Mouse (Mus musculus) heart, postnatal 36 days (tissue): ENCODE data around the gene Crat. TPM values are rescaled to one million over a fixed set of nuclear protein-coding genes. Genes with fewer than 3 reads are reported as not detected.

ENCODE experiments used
- DNase-seq, 2 experiments: peaks; one replicate each; pipeline ENCODE4 v3.0.0; 2021 to 2022
- intact Hi-C: fragments of 180-260 bp; cut with DNase I; formaldehyde crosslinking; loops from one replicate; pipeline ENCODE4 v1.15.1; 2025
- total RNA-seq, 2 experiments: library from RNA; stranded (reverse); gene quantifications; 2 replicates each; pipeline ENCODE4 v1.2.3; 2021

Gene Crat
- total RNA-seq, 2 experiments from 2014 or later = 496 to 534 TPM

DNA sequence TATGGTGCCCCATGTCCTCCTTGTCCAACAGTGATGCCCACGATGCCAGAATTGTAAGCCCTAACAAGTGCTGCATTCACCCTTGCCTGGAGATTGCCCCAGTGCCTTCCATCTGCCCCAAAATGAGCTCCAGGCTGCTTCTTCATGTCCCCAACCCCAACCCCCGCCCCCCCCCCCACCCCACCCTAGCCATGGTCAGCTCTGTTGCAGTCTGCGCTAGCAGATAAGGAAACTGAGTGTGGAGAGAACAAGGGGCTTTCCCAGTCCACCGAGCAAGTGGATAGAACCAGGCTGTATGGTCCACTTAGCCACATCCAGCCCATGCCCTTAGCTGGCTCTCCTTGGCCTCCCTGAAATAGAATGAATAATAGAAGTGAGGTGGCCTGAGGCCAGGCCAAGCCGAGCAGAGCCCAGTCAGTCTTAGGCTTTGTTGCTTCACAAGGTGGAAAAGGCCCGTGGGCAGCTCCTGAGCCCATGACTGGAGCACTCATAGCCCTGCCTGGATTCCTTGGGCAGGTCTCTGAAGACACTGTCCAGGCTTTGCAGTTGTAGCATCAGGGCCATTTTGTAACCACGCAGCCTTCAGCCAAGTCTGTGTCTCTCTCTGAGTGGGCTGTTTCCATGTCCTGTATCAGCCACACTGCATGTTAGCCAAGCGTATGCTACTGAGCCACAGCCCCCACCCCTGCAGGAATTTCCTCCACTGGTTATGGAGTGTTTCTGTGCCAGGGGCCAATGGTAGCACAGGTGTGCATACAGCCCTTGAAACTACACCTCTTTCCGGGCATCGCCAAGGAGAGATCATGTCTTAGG lies 34.8 kb downstream of the Crat start:
- intact Hi-C loops = no loop called here
- peak in 1 of 2 experiments; percentile 22 for DNase-seq

DNA sequence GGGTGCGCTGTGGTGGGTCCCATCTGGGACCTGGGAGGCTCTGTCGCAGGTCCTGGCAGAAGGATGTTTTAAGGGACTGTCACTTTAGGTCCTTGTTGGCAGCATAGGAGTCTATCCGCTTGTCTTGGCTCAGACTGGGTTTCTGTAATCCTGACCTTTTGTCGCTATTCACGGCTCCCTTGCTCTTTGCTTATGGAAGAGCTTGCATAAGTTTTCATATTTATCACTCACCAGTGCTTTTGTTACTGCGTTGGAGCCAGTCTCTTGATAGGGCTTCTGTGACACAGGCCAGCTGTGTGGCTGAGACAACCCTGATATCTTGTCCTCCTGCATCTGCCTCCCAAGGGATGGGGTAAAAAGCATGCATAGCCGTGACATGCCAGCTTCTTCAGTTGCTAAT lies 36.3 kb downstream of the Crat start:
- DNase-seq = no peak
- intact Hi-C loops = no loop called here

DNA sequence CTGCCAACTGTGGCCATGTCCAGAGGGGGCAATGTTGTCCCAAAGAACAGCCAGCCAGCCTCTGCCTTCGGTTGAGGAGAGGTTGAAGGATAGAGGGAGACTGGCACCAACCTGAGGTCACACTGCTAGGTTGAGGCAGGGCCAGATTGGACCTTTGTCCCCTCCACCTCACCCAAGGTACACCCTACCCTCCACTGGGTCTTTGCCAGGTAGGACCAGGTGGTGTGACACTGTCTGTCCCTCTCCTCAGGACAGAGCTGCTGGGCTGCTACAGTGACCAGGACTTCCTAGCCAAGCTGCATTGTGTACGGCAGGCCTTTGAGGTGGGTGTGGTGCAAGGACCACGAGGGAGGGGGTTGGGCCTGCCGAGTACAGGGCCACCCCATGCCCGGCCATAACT lies 37.9 kb downstream of the Crat start:
- intact Hi-C loops = no loop called here
- DNase-seq = no peak

DNA sequence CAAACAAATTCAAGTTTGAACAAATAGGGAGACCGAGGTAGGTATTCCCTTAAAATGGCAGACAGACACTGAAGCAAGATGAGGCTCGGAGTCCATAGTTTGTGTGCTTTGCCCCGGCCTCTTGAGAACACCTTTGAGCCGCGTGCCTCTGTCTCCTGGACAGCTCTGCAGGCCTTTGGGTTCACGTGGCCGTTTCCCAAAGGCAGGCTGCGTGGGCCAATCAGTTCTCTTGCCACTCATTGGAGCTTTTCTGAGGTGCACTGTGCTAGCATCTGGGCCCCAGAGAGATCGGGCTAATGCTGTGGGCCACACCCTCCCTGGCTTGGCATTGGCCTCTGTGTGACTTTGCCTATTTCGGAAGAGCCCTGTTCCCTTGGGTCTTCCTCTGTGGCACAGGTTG lies 39.7 kb downstream of the Crat start:
- DNase-seq = no peak
- intact Hi-C loops = no loop called here

DNA sequence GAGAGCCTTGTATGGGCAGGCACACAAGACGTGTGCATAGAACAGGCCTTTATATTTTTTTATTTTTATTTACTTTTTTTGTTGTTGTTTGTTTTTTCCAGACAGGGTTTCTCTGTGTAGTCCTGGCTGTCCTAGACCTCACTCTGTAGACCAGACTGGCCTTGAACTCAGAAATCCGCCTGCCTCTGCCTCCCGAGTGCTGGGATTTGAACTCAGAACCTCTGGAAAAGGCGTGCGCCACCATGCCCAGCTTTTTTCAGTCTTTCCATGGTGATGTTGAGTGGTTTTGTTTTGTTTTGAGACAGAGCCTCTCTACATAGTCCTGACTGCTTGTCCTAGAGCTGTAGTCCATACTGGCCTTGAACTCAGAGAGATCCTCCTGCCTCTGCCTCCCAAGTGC lies 42.9 kb downstream of the Crat start:
- intact Hi-C loops = no loop called here
- no peak for DNase-seq

DNA sequence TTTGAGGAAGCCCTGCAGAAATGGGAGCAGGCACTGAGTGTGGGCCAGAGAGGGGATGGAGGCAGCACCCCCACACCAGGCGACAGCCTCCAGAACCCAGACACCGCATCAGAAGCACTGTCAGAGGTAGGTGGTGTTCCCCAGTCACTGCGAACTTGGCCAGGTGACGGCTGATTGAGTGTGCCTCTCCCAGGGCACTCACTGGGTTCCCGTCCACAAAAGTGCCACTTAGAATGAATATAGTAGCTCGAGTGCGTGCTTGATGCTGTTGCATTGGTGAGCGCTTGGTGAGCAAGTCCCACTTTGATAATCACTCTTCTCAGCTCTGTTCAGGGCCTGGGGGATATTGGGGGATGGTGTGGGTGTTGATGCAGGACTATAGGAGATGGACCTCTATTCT lies 44.1 kb downstream of the Crat start:
- DNase-seq = no peak
- intact Hi-C loops = no loop called here

DNA sequence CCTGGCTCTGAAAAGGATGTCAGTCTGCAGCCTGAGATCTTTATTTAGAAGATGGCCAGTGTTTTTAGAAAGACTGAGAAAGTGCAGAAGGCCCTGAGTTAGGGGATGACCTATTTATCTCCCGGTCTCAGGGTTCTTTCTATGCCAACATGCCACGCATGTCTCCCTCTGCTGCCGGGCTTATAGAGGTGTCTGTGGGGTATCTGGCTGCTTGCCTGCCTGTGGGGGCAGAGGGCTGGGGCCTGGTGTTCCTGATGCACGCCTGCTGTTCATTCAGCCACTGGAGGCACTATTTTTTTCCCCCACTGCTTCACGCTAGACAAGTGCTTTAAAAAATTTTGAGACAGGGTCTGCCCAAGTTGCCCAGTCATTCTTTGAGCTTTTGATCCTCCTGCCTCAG lies 49.4 kb downstream of the Crat start:
- intact Hi-C loops = loop anchor here (2.0 kb wide), 1 partner anchor 49 kb away; the partner anchor contains the start of gene Crat
- peak in 1 of 2 experiments; percentile 20 for DNase-seq

DNA sequence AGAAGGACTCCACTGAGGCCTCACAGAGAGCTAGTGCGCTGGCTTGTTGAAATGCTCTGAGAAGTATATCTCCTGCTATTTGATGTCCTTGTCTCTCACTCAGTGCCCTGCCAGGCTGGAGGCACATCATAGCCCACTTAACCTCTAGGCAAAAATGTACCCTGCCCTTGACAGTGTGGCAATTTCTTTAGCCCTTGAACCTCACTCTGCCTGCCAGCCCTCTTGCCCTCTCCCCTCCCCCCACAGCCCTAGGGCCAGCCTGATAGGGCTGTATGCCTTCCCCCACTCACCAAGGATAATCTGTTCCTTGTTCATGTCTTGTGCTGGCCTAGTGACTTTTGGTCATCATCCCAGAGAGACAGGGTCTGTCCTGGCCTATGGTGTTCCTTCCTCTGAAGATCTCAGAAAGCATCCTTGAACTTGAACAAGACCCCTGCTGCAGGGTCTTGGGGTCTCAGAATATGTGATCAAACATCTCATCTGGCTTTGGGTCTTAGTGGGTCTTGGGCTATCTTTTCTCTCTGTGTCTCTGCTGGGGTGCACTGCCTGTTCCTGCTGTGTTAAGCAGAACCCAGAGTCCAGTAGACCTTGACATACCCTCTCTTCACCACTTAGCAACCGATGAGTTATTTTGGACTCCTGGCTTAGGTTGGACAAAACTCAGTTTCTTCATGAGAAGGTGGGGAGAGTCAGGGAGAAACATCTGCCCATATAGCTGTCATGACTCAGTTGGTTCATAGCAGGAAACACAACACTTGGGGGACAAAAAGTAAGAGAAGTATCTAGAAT lies 50.1 kb downstream of the Crat start:
- intact Hi-C loops = loop anchor here (2.0 kb wide), 1 partner anchor 49 kb away; the partner anchor contains the start of gene Crat
- DNase-seq = no peak

DNA sequence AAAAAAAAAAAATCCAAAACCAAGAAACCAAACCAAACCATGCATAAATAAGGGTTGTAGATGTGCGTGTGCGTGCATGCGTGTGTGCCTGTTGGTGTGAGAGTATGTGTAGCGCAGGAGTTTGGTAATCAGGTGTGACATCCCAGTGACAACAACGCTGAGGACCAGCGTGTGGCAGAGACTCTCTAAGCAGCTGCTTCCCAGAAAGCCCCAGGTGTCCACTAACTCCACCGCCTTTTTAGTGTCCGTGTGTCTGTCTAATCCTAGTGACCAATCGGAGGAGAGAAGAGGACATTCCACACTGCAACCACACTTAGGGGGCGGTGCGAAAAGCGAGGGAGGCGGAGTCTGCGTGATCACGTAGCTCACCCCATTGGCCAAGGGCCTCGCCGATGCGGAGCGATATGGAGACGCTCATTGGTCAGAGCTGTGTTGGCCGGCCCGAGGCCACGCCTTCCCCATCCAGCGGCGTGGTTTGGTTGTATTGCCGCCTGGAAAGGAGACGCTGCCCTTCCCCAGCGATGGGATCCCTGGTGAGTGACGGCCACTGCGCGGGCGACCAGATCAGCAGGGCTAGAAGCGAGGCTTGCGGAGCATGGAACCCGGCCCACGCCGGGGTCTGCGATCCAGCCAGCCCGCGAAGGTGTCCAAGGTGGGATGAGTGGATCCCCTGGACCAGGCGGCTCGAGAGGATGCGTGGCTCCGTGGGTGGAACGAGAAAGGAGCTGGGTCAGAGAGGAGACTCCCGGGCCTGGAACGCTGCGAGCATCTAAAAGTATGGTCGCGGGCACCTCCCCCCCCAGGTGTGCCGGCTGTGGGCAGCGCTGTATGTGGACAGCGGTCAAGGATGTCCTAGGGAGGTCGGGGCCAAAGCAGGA lies 51.6 kb downstream of the Crat start, which contains the start of gene Miga2:
Miga2 (plus strand) TSS at position 461 of the 878 bp plus-strand sequence.
- DNase-seq = peak; percentile 97
- intact Hi-C loops = no loop called here

DNA sequence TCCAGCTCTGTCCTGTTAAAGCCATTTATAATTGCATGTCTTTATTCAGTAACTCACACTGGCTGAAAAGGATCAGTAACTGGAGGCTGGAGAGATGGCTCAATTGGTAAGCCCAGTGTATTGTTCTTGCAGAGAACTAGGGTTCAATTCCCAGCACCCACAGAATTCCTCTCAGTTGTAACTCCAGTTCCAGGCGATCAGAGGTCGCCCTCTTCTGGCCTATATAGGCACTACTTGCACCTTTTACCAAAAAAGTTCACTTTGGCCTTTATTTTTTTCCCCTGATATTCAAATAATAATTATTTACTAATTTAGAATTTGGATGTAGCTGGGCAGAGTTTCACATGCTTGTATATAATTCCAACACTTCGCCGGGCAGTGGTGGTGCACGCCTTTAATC lies 52.7 kb downstream of the Crat start:
- intact Hi-C loops = no loop called here
- no peak for DNase-seq

DNA sequence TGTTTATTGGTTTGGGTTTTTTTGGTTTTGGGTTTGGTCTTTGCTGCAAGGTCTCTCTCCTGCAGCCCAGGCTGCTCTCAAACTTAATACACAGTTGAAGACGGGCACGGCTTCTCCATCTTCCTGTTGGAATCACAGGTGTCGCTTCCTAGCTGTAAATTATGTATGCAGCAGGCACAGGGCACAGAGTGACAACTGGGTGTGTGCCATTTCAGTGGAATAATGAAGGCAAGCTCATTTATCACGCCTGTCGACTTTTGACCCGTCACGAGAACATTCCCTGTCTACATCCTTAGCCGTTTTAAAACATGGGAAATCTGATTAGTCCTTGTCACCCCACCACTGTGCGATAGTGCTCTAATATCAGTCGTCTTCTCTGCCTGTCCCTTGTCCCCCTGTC lies 55.0 kb downstream of the Crat start:
- intact Hi-C loops = no loop called here

DNA sequence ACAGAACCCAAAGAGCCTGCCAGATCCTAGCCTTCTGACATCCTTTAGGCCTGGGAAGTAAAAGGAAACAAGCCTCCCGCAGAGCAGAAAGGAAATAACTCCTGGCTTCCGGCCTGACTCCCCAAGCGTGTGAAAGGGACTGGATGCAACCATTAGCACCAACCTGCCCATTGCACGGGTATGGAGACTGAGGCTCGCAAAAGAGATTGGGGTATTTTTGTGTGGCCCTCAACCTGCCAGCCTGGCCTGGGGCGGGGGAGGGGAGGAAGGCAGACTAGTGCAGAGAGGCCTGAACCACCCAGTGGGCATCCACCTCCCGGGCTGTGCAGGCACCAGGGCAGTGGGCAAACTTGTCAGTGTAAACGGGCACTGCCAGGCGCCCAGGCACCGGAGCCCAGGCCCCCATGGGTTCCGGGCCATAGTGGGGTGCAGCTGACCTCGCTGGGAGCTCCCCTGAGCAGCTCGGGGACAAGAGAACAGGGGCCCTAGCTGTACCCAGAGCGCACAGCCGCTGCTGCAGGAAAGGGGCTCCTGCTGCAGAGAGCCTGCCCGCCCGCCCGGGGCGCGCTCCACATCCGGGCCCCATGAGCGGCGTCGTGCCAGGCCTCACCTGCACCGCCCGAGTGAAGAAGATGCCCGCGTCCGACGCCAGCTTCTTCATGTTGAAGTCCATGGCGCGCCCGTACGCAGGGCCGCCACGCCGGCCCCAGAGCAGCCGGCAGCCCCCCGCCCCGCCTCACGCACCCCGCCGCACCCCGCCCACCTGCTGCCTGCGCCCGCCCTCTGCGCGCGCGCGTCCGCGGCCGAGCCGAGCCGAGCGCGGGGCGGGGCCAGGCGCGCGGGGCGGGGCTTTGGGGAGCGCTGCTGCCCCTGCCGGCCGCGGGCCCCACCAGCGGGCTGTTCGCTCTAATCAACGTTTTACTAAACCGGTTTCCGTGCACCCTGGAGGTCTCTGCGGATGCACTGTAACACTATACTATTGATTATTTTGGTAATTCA lies 56.8 kb downstream of the Crat start, which contains the start of gene Sh3glb2:
Sh3glb2 (minus strand) TSS at position 805 of the 999 bp plus-strand sequence.
- intact Hi-C loops = no loop called here
- peak; percentile 89 to 90 for DNase-seq

More for the DNA sequence above, 55.0 kb downstream of the Crat start:
- DNase-seq = no peak

DNA sequence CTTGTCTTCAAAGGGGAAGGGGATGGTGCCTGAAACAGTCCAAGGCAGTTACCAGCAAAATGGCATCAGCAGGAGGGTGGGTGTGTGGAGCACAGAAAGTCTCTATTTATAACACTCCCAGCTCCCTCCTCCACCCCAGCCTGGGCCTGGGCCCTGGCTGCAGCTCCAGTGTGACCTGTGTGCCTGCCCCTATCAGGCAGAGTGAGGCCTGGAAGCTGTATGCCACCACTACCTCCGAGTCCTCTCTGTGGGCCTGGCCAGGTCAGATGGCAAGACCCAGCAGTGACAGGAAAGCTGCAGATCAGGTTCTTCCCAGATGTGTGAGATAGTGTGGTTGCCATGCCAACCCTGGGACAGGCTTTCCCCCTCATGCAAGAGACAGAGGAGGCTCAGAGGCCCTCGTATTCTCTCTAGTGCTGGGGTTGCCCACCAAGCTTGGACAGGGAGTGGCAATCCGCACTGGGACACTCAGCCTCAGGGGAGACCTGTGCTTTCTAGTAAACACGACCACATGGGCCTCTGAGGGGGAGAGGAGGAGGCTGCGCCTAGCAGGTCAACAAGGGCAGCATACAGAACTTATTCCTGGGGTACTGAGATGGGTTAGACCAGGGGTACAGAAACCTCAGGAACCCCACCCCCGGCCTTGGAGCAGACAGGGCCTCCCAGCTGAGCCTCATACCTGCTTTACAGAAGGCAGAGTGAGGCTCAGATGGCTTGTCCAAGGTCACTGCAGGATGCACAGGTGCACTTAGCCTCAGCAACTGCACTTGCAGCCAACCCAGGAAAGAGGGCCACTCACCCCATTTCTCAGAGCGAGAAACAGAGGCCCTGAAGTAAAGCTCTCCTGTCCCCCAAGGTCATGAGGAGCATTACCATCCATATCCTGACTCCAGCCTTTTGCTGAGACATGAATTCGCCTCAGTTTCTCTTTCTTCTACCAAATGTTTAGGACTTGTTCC lies 57.8 kb downstream of the Crat start:
- DNase-seq = peak in 1 of 2 experiments; percentile 18
- intact Hi-C loops = no loop called here

DNA sequence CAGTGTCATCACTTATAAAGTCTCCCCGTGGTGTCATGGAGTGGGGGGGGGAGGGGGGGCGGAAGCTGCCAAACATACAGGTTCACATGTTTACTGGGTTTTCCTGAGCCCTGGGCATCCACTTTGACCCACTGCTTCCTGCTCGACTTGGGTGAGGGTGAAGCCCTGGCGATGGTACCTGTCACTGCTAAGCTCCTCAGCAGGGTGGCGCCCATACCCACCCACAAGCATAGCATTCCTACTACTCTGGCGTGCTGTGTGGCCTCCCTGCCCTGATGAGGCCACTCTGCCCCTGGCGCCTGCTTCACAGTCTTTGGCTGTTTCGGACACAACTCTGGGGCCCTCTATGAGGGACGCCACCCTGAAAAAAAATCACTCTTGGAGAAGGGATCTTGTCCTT lies 58.7 kb downstream of the Crat start:
- intact Hi-C loops = no loop called here
- no peak for DNase-seq

DNA sequence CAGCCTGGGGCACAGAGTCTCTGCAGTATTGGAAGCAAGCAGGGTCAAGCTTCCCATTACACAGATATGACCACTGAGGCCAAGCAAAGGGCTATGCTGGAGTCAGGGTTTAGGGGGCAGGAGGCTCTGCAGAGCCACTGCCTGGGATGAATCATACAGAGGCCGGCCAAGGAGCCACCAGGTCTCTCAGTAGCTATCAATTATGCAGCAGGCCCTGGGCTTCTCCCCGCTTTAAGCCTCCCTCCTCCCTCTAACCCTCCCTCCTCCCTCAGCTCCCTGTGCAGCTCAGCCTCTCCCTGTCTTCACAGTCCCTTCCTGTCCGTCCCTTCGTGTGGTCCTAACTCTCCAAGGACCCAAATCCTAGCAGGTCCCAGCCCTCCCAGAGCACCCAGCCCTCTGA lies 59.3 kb downstream of the Crat start:
- intact Hi-C loops = no loop called here
- no peak for DNase-seq

DNA sequence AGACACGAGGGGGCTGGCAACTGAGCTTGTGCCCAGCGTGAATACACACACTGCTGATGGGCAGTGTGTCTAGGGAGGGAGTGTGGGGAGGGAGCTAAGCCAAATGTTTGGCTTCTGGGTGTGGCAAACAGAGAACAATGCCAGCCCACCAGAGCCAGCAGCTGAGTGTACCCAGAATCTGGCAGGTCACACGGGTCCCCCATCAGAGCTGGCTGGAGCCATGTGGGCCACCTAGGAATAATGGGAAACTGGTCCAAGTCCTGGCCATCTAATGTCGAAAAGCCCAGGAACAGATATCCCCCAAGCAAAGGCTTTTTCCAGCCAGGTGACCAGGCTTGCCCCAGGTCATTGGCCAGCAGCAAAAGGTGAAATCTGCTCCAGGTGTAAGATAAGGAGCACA lies 59.8 kb downstream of the Crat start:
- no peak for DNase-seq
- intact Hi-C loops = no loop called here

DNA sequence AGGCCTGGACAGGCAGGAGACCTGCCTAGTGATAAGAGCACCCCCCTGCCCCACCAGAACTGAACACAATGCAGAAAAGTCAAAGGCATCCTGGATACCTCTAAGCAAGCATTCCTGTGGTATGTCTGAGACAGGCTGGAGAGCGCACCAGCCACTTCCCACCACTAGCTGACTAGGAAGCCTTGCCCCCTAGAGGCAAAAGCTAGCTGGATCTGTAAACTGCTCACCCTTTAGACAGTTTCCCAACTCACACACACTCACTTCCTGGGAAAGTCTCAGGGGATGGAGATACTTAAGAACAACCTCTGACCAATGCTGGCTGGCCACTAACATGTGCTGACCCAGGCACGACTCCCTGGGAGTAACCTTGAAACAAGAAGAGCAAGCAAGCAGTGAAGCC lies 64.5 kb downstream of the Crat start:
- intact Hi-C loops = no loop called here
- DNase-seq = no peak
